Mouse (Mus musculus) spleen, postnatal 36 days (tissue): ENCODE data around the gene Gm20388.

Experiments used
- DNase-seq, 2 experiments: peaks; one replicate each; pipeline ENCODE4 v3.0.0; 2022; ENCODE audit warnings: low spot score in 2 of 2, mixed read lengths in 1 of 2

Gene Gm20388

GRCm38 (mm10) chr8:120993738-120994137, 1083.1 kb downstream of the Gm20388 start:
- no peak for DNase-seq

DNA sequence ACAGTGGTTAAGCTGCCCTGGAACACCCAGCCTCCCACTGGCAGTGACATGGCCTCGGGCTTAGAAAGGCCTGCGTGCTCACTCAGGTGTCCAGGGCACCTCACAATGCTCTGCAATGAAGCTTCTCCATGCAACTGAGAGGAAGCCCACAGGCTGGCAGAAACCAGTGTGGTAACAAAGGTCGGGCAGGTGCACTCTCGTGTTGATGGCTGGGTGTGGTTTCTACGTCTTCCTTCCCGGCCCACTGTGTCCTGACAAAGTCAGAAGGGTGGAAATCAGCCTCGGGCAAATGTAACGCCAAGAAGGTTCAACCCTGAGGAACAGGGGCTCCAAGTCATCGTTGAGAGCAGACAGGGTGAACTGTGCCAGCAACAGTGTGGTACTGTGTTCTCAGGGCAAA, 1084.8 kb downstream of the Gm20388 start:
- DNase-seq = no peak

GRCm38 (mm10) chr8:120996905-120997581, 1086.4 kb downstream of the Gm20388 start:
- no peak for DNase-seq

DNA sequence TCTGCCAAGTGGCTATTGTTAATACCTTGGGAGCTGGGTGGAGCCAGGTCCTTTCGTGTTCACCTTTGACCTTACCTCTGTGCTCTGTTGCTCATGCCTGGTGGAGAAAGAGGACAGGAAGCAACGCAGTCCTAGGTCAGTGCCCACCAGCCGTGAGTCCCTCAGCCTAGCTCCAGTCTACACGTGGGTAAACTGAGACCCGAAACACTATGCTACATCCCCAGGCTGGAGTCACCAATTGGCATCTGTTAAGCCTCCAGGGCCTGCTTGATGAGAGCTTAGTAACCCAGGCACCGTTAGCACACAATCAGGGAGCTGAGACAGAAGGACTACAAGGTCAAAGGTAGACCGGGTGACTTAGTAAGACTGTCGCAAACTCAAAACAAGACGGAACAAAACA, 1087.3 kb downstream of the Gm20388 start:
- DNase-seq = no peak

GRCm38 (mm10) chr8:120998966-120999365, 1088.3 kb downstream of the Gm20388 start:
- DNase-seq = no peak

DNA sequence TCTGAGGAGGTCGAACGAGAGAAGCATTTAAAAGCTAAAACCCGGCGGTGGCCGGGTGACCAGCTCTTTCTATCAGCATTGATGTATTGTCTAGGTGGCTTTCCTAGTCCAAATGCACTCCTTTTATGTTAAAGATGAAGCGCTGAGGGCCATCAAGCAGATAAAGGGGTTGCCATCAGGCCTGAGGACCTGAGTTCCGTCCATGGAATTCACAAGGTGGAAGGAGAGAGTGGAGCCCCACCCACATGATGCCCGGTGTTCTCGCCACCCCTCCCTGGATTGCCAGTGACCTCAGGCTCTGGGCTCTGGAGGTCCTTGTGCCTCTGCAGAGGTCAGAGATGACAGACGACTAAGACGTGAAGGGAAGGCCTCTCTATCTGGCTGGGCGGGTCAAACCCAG, 1091.3 kb downstream of the Gm20388 start:
- DNase-seq = no peak

DNA sequence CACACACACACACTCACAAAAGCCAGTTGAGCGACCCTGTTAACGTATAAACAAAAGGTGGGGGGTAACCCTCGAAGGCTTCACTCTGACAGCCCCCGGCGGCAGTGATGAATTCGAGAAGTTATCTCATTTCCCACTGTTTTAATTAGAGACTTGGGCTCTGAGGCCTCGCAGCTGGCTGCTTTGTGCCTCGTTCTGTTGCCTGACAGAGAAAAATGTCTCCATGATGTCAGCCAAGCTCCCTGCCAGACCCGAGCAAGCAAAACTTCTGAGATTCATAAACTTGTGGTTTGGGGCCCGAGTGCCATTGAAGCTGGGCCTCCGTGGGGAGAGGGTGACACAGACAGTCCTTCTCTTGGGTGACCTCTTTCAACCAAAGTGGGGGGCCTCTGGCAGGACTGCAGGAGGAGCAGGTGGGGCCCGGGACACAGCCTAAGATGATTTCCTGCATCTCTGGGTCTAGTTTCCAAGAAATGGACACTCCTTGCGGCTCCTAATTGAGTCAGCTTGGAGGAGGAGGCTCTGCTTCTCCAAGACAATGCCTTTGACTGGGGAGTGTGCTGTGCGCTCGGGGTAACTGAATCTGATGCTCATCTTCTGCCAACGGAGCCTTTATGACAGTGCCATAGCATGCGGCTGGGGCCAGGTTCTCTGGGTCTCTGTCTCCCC, 1092.4 kb downstream of the Gm20388 start:
- no peak for DNase-seq

DNA sequence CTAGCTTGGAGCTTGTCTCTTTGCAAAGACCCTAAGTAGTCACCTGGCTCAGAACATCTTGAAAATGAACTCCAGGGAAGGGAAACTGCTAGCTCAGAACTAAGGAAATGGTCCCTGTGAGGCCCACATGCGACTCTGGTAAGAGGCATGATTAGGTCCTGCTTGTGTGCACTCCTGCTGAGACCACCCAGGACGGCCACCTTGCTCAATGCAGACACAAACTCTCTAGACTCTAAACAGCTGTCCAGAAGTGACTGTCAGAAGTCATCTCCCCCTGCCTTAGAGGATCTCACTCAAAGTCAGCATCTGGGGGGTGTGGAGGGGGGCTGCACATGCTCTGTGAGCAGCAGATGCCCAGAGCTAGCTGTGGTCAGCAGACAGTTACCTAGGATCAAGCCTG, 1093.0 kb downstream of the Gm20388 start:
- DNase-seq = no peak

DNA sequence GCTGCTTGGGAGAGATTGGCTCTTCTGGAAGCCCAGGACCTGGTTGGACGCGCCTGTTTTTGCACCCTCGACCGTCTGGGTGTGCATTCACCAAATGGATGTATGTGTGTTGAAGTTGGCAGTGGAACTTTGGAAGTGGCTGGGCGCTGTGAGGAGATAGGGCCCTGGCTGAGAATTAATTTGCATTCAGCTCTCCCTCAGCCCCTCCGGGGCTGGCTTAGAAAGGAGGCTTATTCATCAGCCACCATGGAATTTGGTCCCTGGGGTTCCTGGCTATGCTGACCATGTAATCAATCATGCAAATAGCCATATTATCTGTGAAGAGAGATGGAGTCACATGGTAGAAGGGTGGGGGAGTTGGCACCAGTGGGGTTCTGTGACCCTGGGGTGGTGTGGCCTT, 1102.7 kb downstream of the Gm20388 start:
- DNase-seq = no peak

GRCm38 (mm10) chr8:121016621-121017020, 1106.0 kb downstream of the Gm20388 start:
- no peak for DNase-seq

- DNase-seq = no peak
Observed at GRCm38 (mm10) chr8:121018236-121018635, 1107.6 kb downstream of the Gm20388 start.

GRCm38 (mm10) chr8:121021488-121021887, 1110.8 kb downstream of the Gm20388 start:
- no peak for DNase-seq

DNA sequence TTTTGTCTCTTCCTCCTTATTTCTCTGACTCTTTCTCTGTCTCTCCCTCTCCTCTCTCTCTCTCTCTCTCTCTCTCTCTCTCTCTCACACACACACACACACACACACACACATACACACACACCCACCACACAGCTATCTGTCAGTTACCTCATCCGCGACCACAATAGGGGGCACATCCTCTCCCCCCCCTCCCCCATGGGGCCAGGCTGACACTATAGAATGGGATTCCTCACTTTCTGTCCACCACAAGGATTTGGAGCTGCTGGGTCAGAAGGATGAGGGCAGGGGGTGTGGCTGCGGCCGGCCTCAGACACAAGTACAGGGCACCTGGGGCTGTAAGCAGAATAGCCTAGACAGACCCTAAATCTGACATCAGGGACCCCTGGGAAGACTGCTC, 1112.4 kb downstream of the Gm20388 start:
- DNase-seq = no peak

DNA sequence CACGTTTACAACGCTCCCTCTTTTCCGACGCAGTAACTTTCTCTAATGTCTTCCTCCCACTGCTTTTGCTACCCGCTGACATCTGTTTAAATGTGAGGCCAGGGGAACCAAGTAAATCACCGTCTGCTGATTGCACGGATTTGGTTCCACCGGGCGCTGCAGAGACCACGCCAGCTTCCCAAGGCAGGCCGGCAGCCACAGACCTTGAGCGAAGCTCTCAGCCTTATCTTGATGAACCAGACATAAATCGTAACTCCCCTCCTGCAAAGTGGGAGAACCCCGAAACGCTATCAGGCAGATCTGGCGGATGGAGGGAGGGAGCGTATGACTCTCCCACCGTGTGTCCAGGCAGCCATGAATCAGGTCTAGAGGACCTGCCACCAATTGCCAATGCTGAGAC, 1113.1 kb downstream of the Gm20388 start:
- no peak for DNase-seq

- no peak for DNase-seq
Observed at GRCm38 (mm10) chr8:121025486-121025885, 1114.8 kb downstream of the Gm20388 start.

- no peak for DNase-seq
Observed at GRCm38 (mm10) chr8:121027787-121028186, 1117.1 kb downstream of the Gm20388 start.

GRCm38 (mm10) chr8:121029076-121029475, 1118.4 kb downstream of the Gm20388 start:
- DNase-seq = no peak

DNA sequence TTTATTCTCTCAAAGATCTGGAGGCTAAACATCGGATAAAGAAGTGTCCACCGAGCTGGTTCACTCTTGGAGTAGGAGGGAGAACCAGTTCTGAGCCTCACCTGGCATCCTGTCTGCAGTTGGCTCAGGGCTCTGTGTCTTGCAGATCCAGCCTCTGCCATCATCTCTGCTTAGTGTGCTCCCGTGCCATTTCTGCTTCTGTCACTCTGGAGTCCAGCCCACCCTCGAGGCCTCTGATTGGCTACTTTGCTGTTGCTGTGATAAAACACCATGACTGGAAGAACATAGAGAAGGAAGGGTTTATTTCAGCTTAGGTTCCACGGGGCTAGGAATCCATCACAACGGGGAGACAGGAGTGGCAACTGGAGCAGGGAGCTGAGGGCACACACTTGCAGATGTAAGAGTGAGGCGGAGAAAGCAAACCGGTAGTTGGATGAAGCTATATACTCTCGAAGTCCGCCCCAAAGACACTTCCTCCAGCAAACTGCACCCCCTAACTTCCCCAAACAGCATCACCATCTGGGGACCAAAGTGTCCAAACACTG, 1119.9 kb downstream of the Gm20388 start:
- DNase-seq = no peak

GRCm38 (mm10) chr8:121033299-121034013, 1122.8 kb downstream of the Gm20388 start:
- no peak for DNase-seq

GRCm38 (mm10) chr8:121035611-121036010, 1125.0 kb downstream of the Gm20388 start:
- no peak for DNase-seq

DNA sequence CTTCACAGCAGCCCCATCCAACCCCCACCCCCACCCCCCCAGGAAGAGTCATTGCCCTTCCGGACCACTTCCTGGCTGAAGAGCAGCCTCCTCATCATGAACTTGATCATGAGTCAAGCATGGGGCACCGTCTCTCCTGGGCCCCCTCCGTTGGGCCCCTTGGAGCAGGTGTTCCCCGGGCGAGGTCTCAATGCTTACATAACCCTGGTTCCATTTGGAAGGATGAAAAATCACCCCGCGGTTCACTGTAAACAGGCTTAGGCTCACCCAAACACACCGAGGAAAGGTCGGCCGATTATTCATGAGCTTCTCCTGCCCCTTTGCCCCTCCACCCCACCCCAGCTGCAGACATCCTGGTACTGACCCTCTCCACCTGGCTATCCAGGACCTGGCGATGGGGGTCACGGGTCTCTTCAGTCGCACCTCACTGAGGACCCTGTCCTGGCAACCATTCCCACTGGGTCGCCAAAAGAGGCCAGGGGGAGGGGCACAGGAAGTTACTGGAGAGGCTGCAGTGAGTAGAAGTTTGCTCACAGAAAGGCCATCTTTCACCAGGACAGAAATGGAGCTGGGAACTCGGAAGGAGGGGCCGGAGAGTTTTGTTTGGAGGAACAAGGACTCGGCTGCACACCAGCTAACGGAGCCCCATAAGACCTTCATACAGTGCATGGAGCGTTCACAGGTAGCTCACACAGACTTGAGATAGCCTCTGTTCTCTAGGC, 1133.2 kb downstream of the Gm20388 start:
- no peak for DNase-seq

GRCm38 (mm10) chr8:121047441-121047840, 1136.8 kb downstream of the Gm20388 start:
- no peak for DNase-seq
